Mouse (Mus musculus) spleen, adult 2 months (tissue): Measurements from ENCODE around the gene Myh9.

Source experiments
- CTCF ChIP-seq: fragments of 200-500 bp; IDR thresholded peaks from 2 replicates; pipeline ENCODE4 v1.5.1; 2011; ENCODE audit warnings: mild to moderate bottlenecking, inconsistent platforms; ENCODE audit not compliant: insufficient read depth, insufficient read length, insufficient replicate concordance; ENCODE audit errors: extremely low read depth
- POLR2A ChIP-seq: fragments of 200-500 bp; IDR thresholded peaks from 2 replicates; pipeline ENCODE4 v1.6.1; 2011; ENCODE audit warnings: low read depth, low read length, inconsistent platforms

GRCm38 (mm10) chr15:77857662-77858156, 15.7 kb upstream of the Myh9 start:
- TF ChIP-seq CTCF (no peak), POLR2A (no peak)
